Mouse (Mus musculus) hematopoietic stem cell, adult 5-6 weeks (primary cell): ENCODE measurements around the gene St3gal4. TPM values are rescaled to one million over a fixed set of nuclear protein-coding genes. Genes with fewer than 3 reads are reported as not detected.

Experiments used
- ATAC-seq, 2 experiments: fragments of 125-278 bp in 1 of 2; replicated peaks in 1 of 2; 2 replicates each; pipeline ENCODE4 v1.8.0; 2016 to 2017; ENCODE audit warnings: inconsistent platforms in 2 of 2, mild to moderate bottlenecking in 2 of 2, moderate number of reproducible peaks in 2 of 2, low read depth in 1 of 2, moderate TSS enrichment in 1 of 2; ENCODE audit not compliant: low FRiP score in 2 of 2, poor library complexity in 2 of 2, severe bottlenecking in 2 of 2, insufficient read depth in 1 of 2, low TSS enrichment in 1 of 2
- total RNA-seq: library from RNA; stranded (forward); fragments of 172-1452, 232-1000 nt; gene quantifications from 2 replicates; pipeline ENCODE4 v1.2.3, GENCODE M21; 2017

St3gal4 gene
- total RNA-seq, 1 experiment from 2014 or later = 36.1 TPM

GRCm38 (mm10) chr9:34997880-34998865 lies 120.9 kb downstream of the St3gal4 start:
- ATAC-seq = peak in 1 of 2 experiments; percentile 11; a peak in 1 of 4 replicates

Other genes starting within 250 kb of the St3gal4 start
- 48.6 and 56.6 TPM in 2 replicates for gene Dcps, start 56.8 kb upstream of the St3gal4 start, total RNA-seq
- gene Srpr, start 80.9 kb upstream of the St3gal4 start, total RNA-seq = 76.2 and 82.3 TPM in 2 replicates
- 4.1 and 18.9 TPM in 2 replicates for gene Tirap, start 81.0 kb upstream of the St3gal4 start, total RNA-seq
- 35.9 and 38.5 TPM in 2 replicates for gene Foxred1, start 91.8 kb upstream of the St3gal4 start, total RNA-seq
- 6.1 and 9.9 TPM in 2 replicates for gene Fam118b, start 148.5 kb upstream of the St3gal4 start, total RNA-seq
- gene Rpusd4, start 148.6 kb upstream of the St3gal4 start, total RNA-seq = 16.8 and 23.5 TPM in 2 replicates